Mouse (Mus musculus) midbrain, postnatal 0 days (tissue): ENCODE data around the gene Ppm1a. TPM values are rescaled to one million over a fixed set of nuclear protein-coding genes. Genes with fewer than 3 reads are reported as not detected.

Experiments
- ATAC-seq: fragments of 200-750 bp; cut with Nextera tagmentation; 2 replicates; pipeline ENCODE4 v1.8.0; 2017; ENCODE audit warnings: moderate number of reproducible peaks, mild to moderate bottlenecking, moderate TSS enrichment, moderate library complexity; ENCODE audit not compliant: low FRiP score
- DNase-seq: peaks from one replicate; pipeline ENCODE4 v3.0.0-alpha.2; 2015; ENCODE audit warnings: low spot score
- H3K27ac ChIP-seq: fragments of 300-500 bp; sonication (generic); 2 replicates; pipeline ENCODE4 v1.5.1; 2014; ENCODE audit warnings: low read depth, mild to moderate bottlenecking, low read length, mixed read lengths
- H3K27me3 ChIP-seq: fragments of 300-500 bp; sonication (generic); 2 replicates; pipeline ENCODE4 v1.6.1; 2014; ENCODE audit warnings: low read length, control low read depth, mixed read lengths; ENCODE audit not compliant: insufficient read depth
- H3K36me3 ChIP-seq: fragments of 300-500 bp; sonication (generic); 2 replicates; pipeline ENCODE4 v1.6.1; 2014; ENCODE audit warnings: low read length, control low read depth, mixed read lengths; ENCODE audit not compliant: insufficient read depth
- H3K4me1 ChIP-seq: fragments of 300-500 bp; sonication (generic); 2 replicates; pipeline ENCODE4 v1.6.1; 2014; ENCODE audit warnings: mild to moderate bottlenecking, control low read depth, antibody characterized with exemption, low read length, mixed read lengths; ENCODE audit not compliant: insufficient read depth
- H3K4me2 ChIP-seq: fragments of 300-500 bp; sonication (generic); 2 replicates; pipeline ENCODE4 v1.6.1; 2014; ENCODE audit warnings: low read depth, mild to moderate bottlenecking, low read length, mixed read lengths; ENCODE audit not compliant: poor library complexity, severe bottlenecking
- H3K4me3 ChIP-seq: fragments of 300-500 bp; sonication (generic); 2 replicates; pipeline ENCODE4 v1.5.1; 2014; ENCODE audit warnings: low read depth, mild to moderate bottlenecking, low read length, moderate library complexity
- H3K9ac ChIP-seq: fragments of 300-500 bp; sonication (generic); replicated peaks from 2 replicates; pipeline ENCODE4 v1.6.1; 2014; ENCODE audit warnings: mild to moderate bottlenecking, low read length, moderate library complexity, mixed read lengths; ENCODE audit not compliant: poor library complexity, severe bottlenecking
- H3K9me3 ChIP-seq: fragments of 300-500 bp; sonication (generic); 2 replicates; pipeline ENCODE4 v1.6.1; 2016; ENCODE audit warnings: low read length, control low read depth
- CTCF ChIP-seq: IDR thresholded peaks from 2 replicates; pipeline ENCODE4 v1.5.1; 2016; ENCODE audit warnings: antibody characterized with exemption, mild to moderate bottlenecking
- WGBS: fragments of 180-500 bp; shearing (Covaris S2); extraction: QIAGEN DNeasy Blood & Tissue Kit; methylation state at CpG from one replicate; pipeline ENCODE4 v1.1.7; 2014; 5-methylcytosine and 5-hydroxymethylcytosine counted together
- polyA plus RNA-seq: library from polyadenylated mRNA; unstranded; fragments of >200 nt; fragmentation: Nextera tagmentation; extraction: Ambion mirVana; gene quantifications from 2 replicates; pipeline ENCODE4 v1.2.1, GENCODE M21; 2015
- total RNA-seq: library from RNA; depleted of rRNA; stranded (reverse); fragments of >200 nt; gene quantifications from 2 replicates; pipeline ENCODE4 v1.2.3, GENCODE M21; 2014

The Ppm1a gene
- total and polyA plus RNA-seq, 2 experiments from 2014 or later = 79.3 to 170 TPM

- no peaks in the 10 kb centered on the region for H3K4me1 ChIP-seq
- no peak for DNase-seq
- H3K4me2 ChIP-seq = no peak overlapping the region
- no peaks in the 10 kb centered on the region for H3K9me3 ChIP-seq
- no peak for ATAC-seq
- H3K36me3 ChIP-seq = no peaks in the 10 kb centered on the region
- H3K4me3 ChIP-seq = no peak overlapping the region
- H3K27me3 ChIP-seq = no peaks in the 10 kb centered on the region
- H3K9ac ChIP-seq = no peak overlapping the region
- no peak overlapping the region for H3K27ac ChIP-seq
- TF ChIP-seq CTCF = no peak
- whole genome bisulfite sequencing = 40% methylated on average over 9 of the region's 9 CpGs
These were observed 12.4 kb upstream of the Ppm1a start for GRCm38 (mm10) chr12:72744803-72745360.

GRCm38 (mm10) chr12:72745486-72745885 lies 11.8 kb upstream of the Ppm1a start:
- no peak overlapping the region for H3K9ac ChIP-seq
- ATAC-seq = no peak
- no peak overlapping the region for H3K4me2 ChIP-seq
- no peak overlapping the region for H3K4me3 ChIP-seq
- no peak overlapping the region for H3K27ac ChIP-seq
- no peaks in the 10 kb centered on the region for H3K4me1 ChIP-seq
- H3K9me3 ChIP-seq = no peaks in the 10 kb centered on the region
- TF ChIP-seq CTCF = no peak
- no peak for DNase-seq
- 46% methylated on average over 14 of the region's 14 CpGs for WGBS
- no peaks in the 10 kb centered on the region for H3K36me3 ChIP-seq
- H3K27me3 ChIP-seq = no peaks in the 10 kb centered on the region

DNA sequence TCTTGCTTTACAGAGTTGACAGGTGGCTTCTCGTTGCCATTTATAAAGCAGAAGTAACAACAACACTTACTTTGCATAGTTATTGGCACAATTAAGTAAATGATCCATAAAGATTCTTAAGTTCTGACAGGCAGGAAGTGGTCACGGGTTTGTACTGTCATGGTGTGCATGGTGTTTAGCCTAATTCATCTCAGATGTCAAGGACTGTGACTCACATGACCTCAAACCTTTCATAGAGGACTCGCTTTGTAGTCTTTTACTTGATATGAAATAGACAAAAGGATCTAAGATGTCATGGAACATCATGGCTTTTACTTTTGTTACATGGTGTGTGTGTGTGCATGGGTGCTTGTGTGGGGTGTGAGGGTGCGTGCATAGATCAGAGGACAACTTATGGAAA lies 8.9 kb upstream of the Ppm1a start:
- ATAC-seq = no peak
- TF ChIP-seq CTCF = no peak
- WGBS = 88% methylated on average over 4 of the region's 4 CpGs

DNA sequence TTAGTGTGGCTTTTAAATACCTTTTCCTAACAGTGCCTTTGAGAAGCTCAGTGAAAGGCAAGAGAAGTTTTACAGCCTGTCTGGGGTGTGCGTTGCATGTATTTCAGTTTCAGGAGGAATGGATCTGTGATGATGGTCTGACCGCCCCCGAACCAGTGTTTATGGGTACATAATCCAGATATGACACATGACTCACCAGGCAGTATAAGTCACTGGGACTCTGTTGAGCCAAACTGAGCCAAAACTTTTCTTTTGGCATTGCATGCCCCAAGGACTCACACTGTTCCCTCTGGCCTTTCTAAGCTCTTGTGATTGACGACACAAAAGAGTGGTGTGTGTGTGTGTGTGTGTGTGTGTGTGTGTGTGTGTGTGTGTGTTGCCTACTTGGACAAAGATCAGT lies 8.4 kb upstream of the Ppm1a start:
- Histone ChIP-seq H3K4me1 (no peaks in the 10 kb centered on the region), H3K9me3 (no peaks in the 10 kb centered on the region), H3K36me3 (no peaks in the 10 kb centered on the region), H3K4me2 (no peak overlapping the region), H3K27ac (no peak overlapping the region), H3K4me3 (no peak overlapping the region), H3K27me3 (no peaks in the 10 kb centered on the region), H3K9ac (no peak overlapping the region)
- DNase-seq = no peak
- 70% methylated on average over 4 of the region's 4 CpGs for WGBS
- no peak for TF ChIP-seq CTCF
- no peak for ATAC-seq

More for the DNA sequence above, 8.9 kb upstream of the Ppm1a start:
- H3K27ac ChIP-seq = no peak overlapping the region
- H3K27me3 ChIP-seq = no peaks in the 10 kb centered on the region
- no peak overlapping the region for H3K4me2 ChIP-seq
- no peaks in the 10 kb centered on the region for H3K9me3 ChIP-seq
- no peak overlapping the region for H3K4me3 ChIP-seq
- H3K36me3 ChIP-seq = no peaks in the 10 kb centered on the region
- no peaks in the 10 kb centered on the region for H3K4me1 ChIP-seq
- no peak for DNase-seq
- no peak overlapping the region for H3K9ac ChIP-seq

- H3K27ac ChIP-seq = no peak overlapping the region
- ATAC-seq (no peak), DNase-seq (no peak)
- no peak overlapping the region for H3K4me2 ChIP-seq
- no peaks in the 10 kb centered on the region for H3K36me3 ChIP-seq
- TF ChIP-seq CTCF = no peak
- WGBS = 98% methylated on average over 2 of the region's 2 CpGs
- no peaks in the 10 kb centered on the region for H3K4me1 ChIP-seq
- no peaks in the 10 kb centered on the region for H3K9me3 ChIP-seq
- H3K4me3 ChIP-seq = no peak overlapping the region
- H3K9ac ChIP-seq = no peak overlapping the region
- H3K27me3 ChIP-seq = no peaks in the 10 kb centered on the region
These were observed 7.8 kb upstream of the Ppm1a start for GRCm38 (mm10) chr12:72749500-72749899.

DNA sequence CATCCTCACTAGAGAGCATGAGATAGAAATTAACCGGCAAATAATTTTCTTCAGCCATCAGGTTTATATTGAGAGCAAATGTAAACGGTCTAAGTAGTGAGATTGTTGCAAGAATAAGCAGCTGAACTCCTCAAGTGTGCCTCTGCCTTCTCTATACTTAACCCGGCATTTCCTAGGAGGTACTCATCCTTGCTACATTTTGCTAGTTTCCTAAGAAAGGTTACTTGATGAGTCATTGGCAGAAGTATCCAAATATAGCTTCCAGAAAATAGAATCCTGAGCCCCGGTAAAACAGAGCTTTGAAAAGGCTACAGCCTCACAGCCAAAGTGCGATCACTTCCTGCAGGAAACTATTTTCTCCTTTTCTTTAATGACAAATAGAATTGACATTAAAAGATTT lies 7.2 kb upstream of the Ppm1a start:
- no peaks in the 10 kb centered on the region for H3K4me1 ChIP-seq
- 84% methylated on average over 5 of the region's 5 CpGs for WGBS
- no peak for TF ChIP-seq CTCF
- no peak overlapping the region for H3K4me3 ChIP-seq
- no peak for ATAC-seq
- DNase-seq = no peak
- H3K4me2 ChIP-seq = no peak overlapping the region
- H3K27ac ChIP-seq = no peak overlapping the region
- H3K9ac ChIP-seq = no peak overlapping the region
- H3K9me3 ChIP-seq = no peaks in the 10 kb centered on the region
- H3K27me3 ChIP-seq = no peaks in the 10 kb centered on the region
- no peaks in the 10 kb centered on the region for H3K36me3 ChIP-seq
